Mouse (Mus musculus) intestine, postnatal 0 days (tissue): ENCODE measurements around the gene Ccdc148. TPM values are rescaled to one million over a fixed set of nuclear protein-coding genes. Genes with fewer than 3 reads are reported as not detected.
A peak's percentile ranks its signal among the peaks of the same experiment; 100 is the strongest.

ENCODE experiments used
- ATAC-seq: fragments of 200-750 bp; cut with Nextera tagmentation; 2 replicates; pipeline ENCODE4 v1.8.0; 2017; ENCODE audit warnings: mild to moderate bottlenecking, moderate TSS enrichment, moderate library complexity
- H3K27ac ChIP-seq: fragments of 300-500 bp; sonication (generic); 2 replicates; pipeline ENCODE4 v1.5.1; 2014; ENCODE audit warnings: mild to moderate bottlenecking, low read depth, low read length, moderate library complexity
- H3K27me3 ChIP-seq: fragments of 300-500 bp; sonication (generic); replicated peaks from 2 replicates; pipeline ENCODE4 v1.6.1; 2014; ENCODE audit warnings: low read length, mixed read lengths; ENCODE audit not compliant: control insufficient read depth, insufficient read depth
- H3K36me3 ChIP-seq: fragments of 300-500 bp; sonication (generic); 2 replicates; pipeline ENCODE4 v1.6.1; 2014; ENCODE audit warnings: mild to moderate bottlenecking, moderate library complexity; ENCODE audit not compliant: control insufficient read depth, insufficient read depth
- H3K4me1 ChIP-seq: fragments of 300-500 bp; sonication (generic); replicated peaks from 2 replicates; pipeline ENCODE4 v1.6.1; 2014; ENCODE audit warnings: antibody characterized with exemption, low read length, mixed read lengths; ENCODE audit not compliant: control insufficient read depth, insufficient read depth
- H3K4me2 ChIP-seq: fragments of 300-500 bp; sonication (generic); replicated peaks from 2 replicates; pipeline ENCODE4 v1.6.1; 2014; ENCODE audit warnings: low read depth, mild to moderate bottlenecking, moderate library complexity
- H3K4me3 ChIP-seq: fragments of 300-500 bp; sonication (generic); 2 replicates; pipeline ENCODE4 v1.5.1; 2014; ENCODE audit warnings: low read depth, low read length
- H3K9ac ChIP-seq: fragments of 300-500 bp; sonication (generic); 2 replicates; pipeline ENCODE4 v1.6.1; 2014; ENCODE audit warnings: mild to moderate bottlenecking, low read depth, low read length
- H3K9me3 ChIP-seq: fragments of 300-500 bp; sonication (generic); 2 replicates; pipeline ENCODE4 v1.6.1; 2016; ENCODE audit warnings: mixed run types; ENCODE audit not compliant: control insufficient read depth
- CTCF ChIP-seq: sonication (generic); IDR thresholded peaks from 2 replicates; pipeline ENCODE4 v1.5.1; 2016; ENCODE audit warnings: low read depth, mild to moderate bottlenecking, control low read depth, antibody characterized with exemption, moderate library complexity
- WGBS: fragments of 180-500 bp; shearing (Covaris S2); extraction: QIAGEN DNeasy Blood & Tissue Kit; methylation state at CpG from one replicate; pipeline ENCODE4 v1.1.7; 2014; 5-methylcytosine and 5-hydroxymethylcytosine counted together
- polyA plus RNA-seq: library from polyadenylated mRNA; unstranded; fragments of >200 nt; fragmentation: Nextera tagmentation; extraction: Ambion mirVana; gene quantifications from 2 replicates; pipeline ENCODE4 v1.2.1, GENCODE M21; 2015

The Ccdc148 gene
- polyA plus RNA-seq, 1 experiment from 2014 or later = 0.81 TPM

DNA sequence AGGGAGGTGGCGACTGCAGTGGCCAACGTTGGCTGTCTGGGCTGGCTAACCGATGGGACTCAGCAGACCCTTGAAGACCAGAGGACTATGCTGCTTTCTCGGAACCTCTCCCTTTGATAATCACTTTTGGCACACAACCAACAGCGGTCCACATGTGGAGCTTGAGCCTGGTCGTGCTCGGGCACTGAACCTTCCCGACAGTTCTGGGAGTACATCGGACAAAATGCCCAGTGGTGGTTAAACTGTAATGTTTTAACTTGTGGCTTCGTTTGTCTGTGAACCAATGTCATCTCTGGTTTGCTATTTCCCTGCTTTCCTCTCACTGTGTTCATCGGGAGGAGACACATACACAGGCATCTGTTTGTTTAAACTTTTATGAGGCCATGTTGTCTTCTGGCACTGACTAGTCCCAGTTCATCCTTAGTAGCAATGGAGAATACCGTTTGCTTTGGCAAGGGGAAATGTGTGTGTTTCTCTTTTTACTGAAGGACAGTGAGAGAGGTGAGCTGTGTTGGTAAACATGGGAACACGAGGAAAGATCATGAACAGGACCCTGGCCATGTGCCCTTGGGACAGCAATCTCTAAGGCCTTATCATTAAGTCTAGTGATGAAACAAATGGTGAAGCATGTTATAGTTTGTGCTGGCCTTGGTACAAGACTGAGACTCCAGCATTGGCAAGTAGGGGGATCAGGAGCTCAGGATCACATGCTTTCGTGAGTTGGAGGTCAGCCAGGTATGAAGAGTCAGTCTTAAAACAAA, 167.9 kb downstream of the Ccdc148 start:
- H3K9ac ChIP-seq = no peak overlapping the region
- no peaks in the 10 kb centered on the region for H3K4me1 ChIP-seq
- 67% methylated on average over 14 of the region's 14 CpGs for WGBS
- no peaks in the 10 kb centered on the region for H3K36me3 ChIP-seq
- no peaks in the 10 kb centered on the region for H3K27me3 ChIP-seq
- ATAC-seq = no peak
- H3K27ac ChIP-seq = no peak overlapping the region
- no peak for TF ChIP-seq CTCF
- H3K9me3 ChIP-seq = no peaks in the 10 kb centered on the region
- H3K4me3 ChIP-seq = no peak overlapping the region
- H3K4me2 ChIP-seq = no peak overlapping the region

DNA sequence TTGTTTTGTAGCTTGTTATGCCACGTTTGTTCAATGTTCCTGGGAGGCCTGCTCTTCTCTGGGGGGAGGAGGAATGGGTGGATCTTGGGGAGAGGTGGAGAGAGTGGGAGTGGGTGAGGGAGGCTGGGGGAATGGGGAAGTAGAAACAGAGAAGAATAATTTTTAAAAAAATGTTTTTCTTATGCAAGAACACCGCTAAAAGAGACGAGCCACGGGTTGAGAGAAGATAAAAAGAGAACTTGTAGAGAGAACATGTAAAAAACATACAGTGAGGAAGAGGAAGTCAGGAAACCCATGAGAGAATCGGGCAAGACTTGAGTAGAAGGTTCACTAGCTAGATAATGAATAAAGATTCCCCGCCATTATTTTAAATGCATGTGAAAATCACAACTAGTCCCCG, 182.4 kb downstream of the Ccdc148 start:
- H3K4me2 ChIP-seq = no peak overlapping the region
- no peak overlapping the region for H3K27ac ChIP-seq
- no peak for ATAC-seq
- no peak for TF ChIP-seq CTCF
- no peaks in the 10 kb centered on the region for H3K36me3 ChIP-seq
- H3K4me3 ChIP-seq = no peak overlapping the region
- no peaks in the 10 kb centered on the region for H3K27me3 ChIP-seq
- no peaks in the 10 kb centered on the region for H3K4me1 ChIP-seq
- H3K9me3 ChIP-seq = no peaks in the 10 kb centered on the region
- 86% methylated on average over 7 of the region's 7 CpGs for WGBS
- no peak overlapping the region for H3K9ac ChIP-seq

DNA sequence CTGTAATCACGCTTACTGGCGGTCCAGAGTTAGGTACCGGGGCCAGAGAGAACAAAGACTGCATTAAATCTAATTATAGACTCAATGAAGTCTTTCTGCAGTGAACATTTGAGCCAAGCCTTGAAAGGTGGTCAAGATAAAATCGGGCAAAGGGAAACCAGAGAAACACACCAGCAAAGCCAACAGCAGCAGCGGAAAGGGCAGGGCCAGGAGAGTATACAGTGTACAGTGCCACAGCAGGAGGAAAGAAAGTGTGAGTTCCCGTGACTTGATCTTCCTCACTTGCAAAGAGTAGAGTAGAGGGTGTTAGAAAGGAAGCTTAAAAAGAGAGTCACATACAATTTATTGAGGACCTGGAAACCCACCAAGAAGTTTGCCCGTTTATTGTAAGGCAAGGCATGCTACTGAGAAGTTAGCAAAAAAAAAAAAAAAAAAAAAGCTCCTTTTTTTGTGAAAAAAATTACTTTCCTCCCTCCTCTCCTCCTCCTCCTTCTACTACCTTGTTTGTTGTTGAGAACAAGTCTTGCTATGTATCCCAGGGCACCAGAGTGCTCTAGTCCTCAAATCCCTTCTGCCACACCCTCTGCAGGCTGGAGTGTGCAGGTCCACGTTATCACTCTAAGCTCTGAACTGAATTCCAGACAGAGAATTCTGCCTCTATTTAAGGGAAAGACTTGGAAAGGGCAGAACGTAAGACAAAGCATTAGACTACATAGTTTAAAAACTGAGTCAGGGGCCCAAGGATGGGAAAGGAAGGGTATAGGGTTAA, 188.8 kb downstream of the Ccdc148 start:
- H3K36me3 ChIP-seq = no peaks in the 10 kb centered on the region
- peak; percentile 11; the same call in 1 of the 2 replicates for TF ChIP-seq CTCF
- no peak overlapping the region for H3K4me2 ChIP-seq
- H3K4me3 ChIP-seq = no peak overlapping the region
- no peak overlapping the region for H3K27ac ChIP-seq
- H3K9ac ChIP-seq = no peak overlapping the region
- H3K4me1 ChIP-seq = no peaks in the 10 kb centered on the region
- 66% methylated on average over 9 of the region's 9 CpGs for WGBS
- H3K27me3 ChIP-seq = no peaks in the 10 kb centered on the region
- no peaks in the 10 kb centered on the region for H3K9me3 ChIP-seq
- no peak for ATAC-seq

DNA sequence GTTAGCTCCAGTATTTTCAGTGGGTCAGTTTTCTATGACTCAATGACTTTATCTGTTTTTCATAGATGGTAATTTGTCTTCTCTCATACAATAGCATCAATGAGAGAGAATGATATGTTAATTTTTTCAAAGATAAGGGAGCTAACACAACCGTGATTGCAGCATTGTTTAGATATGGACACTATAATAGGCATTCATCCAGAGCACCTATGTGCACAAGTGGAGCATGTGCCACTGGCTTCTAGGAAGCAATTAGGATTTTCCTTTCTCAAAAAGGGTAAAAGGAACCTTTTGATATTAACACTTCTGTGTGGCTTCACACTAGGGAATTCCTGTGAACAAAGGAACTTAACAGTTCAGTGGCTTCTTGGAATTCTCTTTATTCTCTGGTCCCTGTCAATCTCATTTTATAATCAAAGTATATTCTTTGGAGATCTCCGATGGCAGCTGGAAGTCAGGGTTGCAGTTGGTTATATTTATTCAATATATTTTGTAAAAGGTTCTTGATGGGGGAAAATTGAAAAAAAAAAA, 203.6 kb downstream of the Ccdc148 start:
- no peaks in the 10 kb centered on the region for H3K9me3 ChIP-seq
- H3K27ac ChIP-seq = no peak overlapping the region
- WGBS = 64% methylated on average over 2 of the region's 2 CpGs
- ATAC-seq = no peak
- TF ChIP-seq CTCF = no peak
- no peak overlapping the region for H3K4me3 ChIP-seq
- no peaks in the 10 kb centered on the region for H3K4me1 ChIP-seq
- no peak overlapping the region for H3K4me2 ChIP-seq
- no peaks in the 10 kb centered on the region for H3K27me3 ChIP-seq
- no peak overlapping the region for H3K9ac ChIP-seq
- no peaks in the 10 kb centered on the region for H3K36me3 ChIP-seq

DNA sequence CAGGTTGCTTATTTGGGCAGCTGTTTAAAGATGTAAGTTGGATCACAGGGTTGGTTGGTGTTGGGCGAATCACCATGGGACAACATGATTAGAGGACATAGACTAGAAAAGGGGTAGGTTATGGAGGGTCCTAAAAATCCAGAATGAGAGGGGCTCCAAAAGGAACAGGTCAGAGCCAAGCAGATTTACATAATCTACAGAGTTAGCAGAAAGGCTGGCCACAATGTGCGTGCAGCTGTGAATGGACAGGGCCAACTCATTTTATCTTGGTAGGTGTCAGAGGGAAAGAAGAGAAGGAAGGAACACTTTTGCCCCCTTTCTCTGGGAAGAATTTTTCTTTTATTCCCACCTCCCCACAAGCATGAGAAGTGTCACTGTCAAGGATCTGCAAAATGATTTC, 204.1 kb downstream of the Ccdc148 start:
- Histone ChIP-seq H3K4me3 (no peak overlapping the region), H3K27ac (no peak overlapping the region), H3K27me3 (no peaks in the 10 kb centered on the region), H3K4me1 (no peaks in the 10 kb centered on the region), H3K9ac (no peak overlapping the region), H3K4me2 (no peak overlapping the region), H3K36me3 (no peaks in the 10 kb centered on the region), H3K9me3 (no peaks in the 10 kb centered on the region)
- no peak for TF ChIP-seq CTCF
- no peak for ATAC-seq
- 94% methylated on average over 2 of the region's 2 CpGs for WGBS

DNA sequence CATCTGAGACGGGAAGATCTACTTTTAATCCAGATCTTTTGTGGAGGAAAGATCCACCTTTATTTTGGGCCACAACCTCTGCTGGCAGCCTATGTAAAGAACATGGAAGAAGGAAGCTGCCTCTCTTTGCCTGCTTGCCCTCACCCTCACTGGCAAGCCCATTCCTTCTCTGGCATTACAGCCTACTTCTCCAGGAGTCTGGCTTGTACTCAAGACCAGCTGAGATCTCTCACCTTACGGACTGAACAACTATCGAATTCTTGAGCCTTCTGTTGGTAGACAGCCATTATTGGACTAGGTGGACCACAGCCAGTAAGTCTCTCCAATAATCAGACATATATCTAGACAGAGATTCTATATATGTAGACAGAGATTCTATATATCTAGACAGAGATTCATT, 208.4 kb downstream of the Ccdc148 start:
- Histone ChIP-seq H3K9ac (no peak overlapping the region), H3K36me3 (no peaks in the 10 kb centered on the region), H3K4me3 (no peak overlapping the region), H3K27me3 (no peaks in the 10 kb centered on the region), H3K4me2 (no peak overlapping the region), H3K4me1 (no peaks in the 10 kb centered on the region), H3K9me3 (no peaks in the 10 kb centered on the region), H3K27ac (no peak overlapping the region)
- 93% methylated on average over 3 of the region's 3 CpGs for WGBS
- TF ChIP-seq CTCF = no peak
- ATAC-seq = no peak
